Mouse (Mus musculus) stomach, postnatal 0 days (tissue): Measurements from ENCODE around the gene Cd200r1. TPM values are rescaled to one million over a fixed set of nuclear protein-coding genes. Genes with fewer than 3 reads are reported as not detected.

Source experiments
- ATAC-seq: fragments of 200-750 bp; cut with Nextera tagmentation; 2 replicates; pipeline ENCODE4 v1.8.0; 2017; ENCODE audit not compliant: low FRiP score, low TSS enrichment
- DNase-seq: peaks from one replicate; pipeline ENCODE4 v3.0.0-alpha.2; 2016; ENCODE audit warnings: low spot score
- H3K27ac ChIP-seq: fragments of 300-500 bp; sonication (generic); replicated peaks from 2 replicates; pipeline ENCODE4 v1.5.1; 2014; ENCODE audit warnings: mild to moderate bottlenecking, control low read depth
- H3K27me3 ChIP-seq: fragments of 300-500 bp; sonication (generic); 2 replicates; pipeline ENCODE4 v1.6.1; 2014; ENCODE audit warnings: low read length; ENCODE audit not compliant: control insufficient read depth, insufficient read depth
- H3K36me3 ChIP-seq: fragments of 300-500 bp; sonication (generic); 2 replicates; pipeline ENCODE4 v1.6.1; 2014; ENCODE audit warnings: low read length, mixed read lengths; ENCODE audit not compliant: control insufficient read depth, insufficient read depth
- H3K4me1 ChIP-seq: fragments of 300-500 bp; sonication (generic); replicated peaks from 2 replicates; pipeline ENCODE4 v1.6.1; 2014; ENCODE audit warnings: antibody characterized with exemption; ENCODE audit not compliant: control insufficient read depth, insufficient read depth
- H3K4me2 ChIP-seq: fragments of 300-500 bp; sonication (generic); replicated peaks from 2 replicates; pipeline ENCODE4 v1.6.1; 2014; ENCODE audit warnings: low read depth, mild to moderate bottlenecking, control low read depth, moderate library complexity
- H3K4me3 ChIP-seq: fragments of 300-500 bp; sonication (generic); 2 replicates; pipeline ENCODE4 v1.5.1; 2014; ENCODE audit warnings: low read depth, low read length, control low read depth
- H3K9ac ChIP-seq: fragments of 300-500 bp; sonication (generic); 2 replicates; pipeline ENCODE4 v1.6.1; 2014; ENCODE audit warnings: mild to moderate bottlenecking, low read length, control low read depth, mixed read lengths
- H3K9me3 ChIP-seq: fragments of 300-500 bp; sonication (generic); 2 replicates; pipeline ENCODE4 v1.6.1; 2016; ENCODE audit warnings: low read length; ENCODE audit not compliant: control insufficient read depth
- CTCF ChIP-seq: IDR thresholded peaks from 2 replicates; pipeline ENCODE4 v1.5.1; 2016; ENCODE audit warnings: antibody characterized with exemption, low read depth, mild to moderate bottlenecking, moderate library complexity
- EP300 ChIP-seq: optimal IDR thresholded peaks from 2 replicates; pipeline ENCODE3; 2016; ENCODE audit warnings: antibody characterized with exemption
- WGBS: fragments of 180-500 bp; shearing (Covaris S2); extraction: QIAGEN DNeasy Blood & Tissue Kit; methylation state at CpG from one replicate; pipeline ENCODE4 v1.1.7; 2014; 5-methylcytosine and 5-hydroxymethylcytosine counted together
- polyA plus RNA-seq: library from polyadenylated mRNA; unstranded; fragments of >200 nt; fragmentation: Nextera tagmentation; extraction: Ambion mirVana; gene quantifications from 2 replicates; pipeline ENCODE4 v1.2.1, GENCODE M21; 2015

The Cd200r1 gene
- polyA plus RNA-seq, 1 experiment from 2014 or later: 1.1 TPM

GRCm38 (mm10) chr16:44720518-44720917, 45.0 kb upstream of the Cd200r1 start:
- DNase-seq (no peak), ATAC-seq (no peak)
- Histone ChIP-seq H3K4me3 (no peak overlapping the region), H3K27ac (no peak overlapping the region), H3K4me2 (no peak overlapping the region), H3K9ac (no peak overlapping the region), H3K4me1 (no peaks in the 10 kb centered on the region), H3K9me3 (no peaks in the 10 kb centered on the region), H3K36me3 (peaks cover 2% of the 10 kb centered on the region; the same call in 1 of the 2 replicates), H3K27me3 (no peaks in the 10 kb centered on the region)
- no peak for TF ChIP-seq EP300
- peak; percentile 69 for TF ChIP-seq CTCF
- 78% methylated on average over 3 of the region's 3 CpGs for WGBS

GRCm38 (mm10) chr16:44722666-44723065, 42.9 kb upstream of the Cd200r1 start:
- Histone ChIP-seq H3K9me3 (no peaks in the 10 kb centered on the region), H3K4me1 (no peaks in the 10 kb centered on the region), H3K36me3 (peaks cover 2% of the 10 kb centered on the region; the same call in 1 of the 2 replicates), H3K4me3 (no peak overlapping the region), H3K9ac (no peak overlapping the region), H3K4me2 (no peak overlapping the region), H3K27me3 (no peaks in the 10 kb centered on the region), H3K27ac (no peak overlapping the region)
- WGBS: 79% methylated on average over 2 of the region's 2 CpGs
- ATAC-seq (no peak), DNase-seq (no peak)
- TF ChIP-seq CTCF (no peak), EP300 (no peak)

- peak within 1 kb of the TSS; percentile 87 for H3K9ac ChIP-seq
- WGBS: under 1% methylated on average over 59 of the region's 64 CpGs
- H3K36me3 ChIP-seq: peaks cover 2% of the 10 kb centered on the region; the same call in 1 of the 2 replicates
- H3K27me3 ChIP-seq: no peaks in the 10 kb centered on the region
- H3K4me3 ChIP-seq: peak within 1 kb of the TSS; percentile 81
- ATAC-seq (peak; percentile 99), DNase-seq (peak; percentile 96)
- no peaks in the 10 kb centered on the region for H3K9me3 ChIP-seq
- H3K4me2 ChIP-seq: peak within 1 kb of the TSS; percentile 83
- peak within 1 kb of the TSS; percentile 95 for H3K27ac ChIP-seq
- no peaks in the 10 kb centered on the region for H3K4me1 ChIP-seq
- no peak; the same call in 1 of the 2 replicates for TF ChIP-seq CTCF
- TF ChIP-seq EP300: peak; percentile 17
These were observed 41.3 kb upstream of the Cd200r1 start, which contains the start of gene Nepro for GRCm38 (mm10) chr16:44724083-44724787. TSS of gene Nepro (plus strand) at chr16:44724301.

GRCm38 (mm10) chr16:44724847-44725246, 40.7 kb upstream of the Cd200r1 start:
- WGBS: 1% methylated on average over 14 of the region's 14 CpGs
- Histone ChIP-seq H3K36me3 (peaks cover 2% of the 10 kb centered on the region; the same call in 1 of the 2 replicates), H3K9me3 (no peaks in the 10 kb centered on the region), H3K27ac (peak overlapping the region; percentile 95), H3K4me3 (peak overlapping the region; percentile 81), H3K4me2 (peak overlapping the region; percentile 83), H3K9ac (peak overlapping the region; percentile 87), H3K27me3 (no peaks in the 10 kb centered on the region), H3K4me1 (no peaks in the 10 kb centered on the region)
- no peak for TF ChIP-seq EP300
- TF ChIP-seq CTCF: peak; percentile 19; the same call in 1 of the 2 replicates
- DNase-seq (no peak), ATAC-seq (no peak)

- peak; percentile 71 for DNase-seq
- 37% methylated on average over 14 of the region's 14 CpGs for WGBS
- TF ChIP-seq EP300: no peak
- peak; percentile 94 for TF ChIP-seq CTCF
These were observed 40.0 kb upstream of the Cd200r1 start for GRCm38 (mm10) chr16:44725286-44726223.

More at GRCm38 (mm10) chr16:44725286-44726223, 40.0 kb upstream of the Cd200r1 start:
- H3K27ac ChIP-seq: peak overlapping the region; percentile 40; the same call in 1 of the 2 replicates
- H3K27me3 ChIP-seq: no peaks in the 10 kb centered on the region
- peaks cover 2% of the 10 kb centered on the region; the same call in 1 of the 2 replicates for H3K36me3 ChIP-seq
- peak overlapping the region; percentile 81 for H3K4me3 ChIP-seq
- H3K4me1 ChIP-seq: no peaks in the 10 kb centered on the region
- peak overlapping the region; percentile 83 for H3K4me2 ChIP-seq
- H3K9me3 ChIP-seq: no peaks in the 10 kb centered on the region
- H3K9ac ChIP-seq: no peak overlapping the region; the same call in 1 of the 2 replicates
- no peak for ATAC-seq
